Mouse (Mus musculus): Measurements from ENCODE around the gene Ms4a15.
A peak's percentile ranks its signal among the peaks of the same experiment; 100 is the strongest.

DNA sequence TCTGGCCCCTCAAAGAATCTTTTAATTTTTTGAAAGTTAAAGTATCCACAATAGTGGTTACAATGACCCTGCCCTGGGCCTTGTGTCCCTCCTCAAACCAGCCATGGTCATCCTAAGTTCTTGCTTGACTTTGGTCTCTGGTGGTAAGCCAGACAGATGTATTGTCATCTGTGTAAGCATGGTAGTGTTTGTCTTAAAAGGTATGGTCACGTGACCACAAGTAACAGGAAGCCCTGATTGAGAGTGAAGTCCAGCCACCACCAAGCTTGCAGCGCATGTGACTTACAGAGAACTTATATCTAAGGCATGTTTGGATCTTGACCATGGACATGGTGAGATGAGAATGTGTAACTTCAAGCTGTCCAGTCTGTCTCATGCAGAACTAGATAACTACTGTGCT, 17.9 kb downstream of the Ms4a15 start:
- TF ChIP-seq CTCF (IDR thresholded peaks at IDR 0.05; ENCODE audit: control insufficient read depth, insufficient read depth, insufficient read length) (no peak), USF1 (IDR thresholded peaks at IDR 0.05; ENCODE audit: low read depth) (peak; percentile 72), CEBPB (IDR thresholded peaks at IDR 0.05; ENCODE audit: low read depth) (no peak), MYOG (IDR thresholded peaks at IDR 0.05; ENCODE audit: control insufficient read depth, extremely low read depth, insufficient read length) (no peak), MYOD1 (IDR thresholded peaks at IDR 0.05; ENCODE audit: control insufficient read depth, insufficient read length, low read depth) (no peak), MAX (IDR thresholded peaks at IDR 0.05) (no peak)
